Mouse (Mus musculus): ENCODE measurements around the gene Tlk2. TPM values are rescaled to one million over a fixed set of nuclear protein-coding genes. Genes with fewer than 3 reads are reported as not detected.

Gene Tlk2
- polyA plus RNA-seq, 1 experiment from 2014 or later = 29.6 TPM

DNA sequence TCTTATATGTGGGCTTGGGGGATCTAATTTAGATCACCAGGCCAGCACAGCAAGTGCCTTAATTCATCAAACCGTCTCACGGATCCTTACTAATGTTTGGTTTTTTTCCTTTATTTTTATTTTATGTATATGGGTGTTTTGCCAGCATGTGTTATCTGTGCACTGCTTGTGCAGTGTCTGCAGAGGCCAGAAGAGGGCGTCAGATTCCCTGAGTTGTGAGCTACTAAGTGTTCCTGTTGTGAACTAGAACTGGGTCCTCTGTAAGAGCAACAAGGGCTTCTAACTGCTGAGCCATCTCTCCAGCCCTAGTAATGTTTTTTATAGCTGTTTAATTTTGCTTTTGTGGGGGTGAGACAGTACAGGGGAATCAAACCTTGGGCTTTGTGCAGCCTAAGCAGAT is 23.8 kb downstream of the Tlk2 start:
- Histone ChIP-seq H3K27me3 (no peaks in the 10 kb centered on the region), H3K27ac (no peak overlapping the region), H3K36me3 (peaks cover 4% of the 10 kb centered on the region; the same call in 1 of the 2 replicates), H3K9me3 (no peaks in the 10 kb centered on the region), H3K4me2 (no peak overlapping the region), H3K9ac (replicated peaks) (no peak overlapping the region), H3K4me3 (replicated peaks) (no peak overlapping the region), H3K4me1 (replicated peaks) (peaks cover 4% of the 10 kb centered on the region)
- 59% methylated on average over 3 of the region's 3 CpGs for WGBS
- ATAC-seq (ENCODE audit: insufficient number of reproducible peaks, insufficient read depth, low FRiP score, low TSS enrichment, low read depth) = no peak

DNA sequence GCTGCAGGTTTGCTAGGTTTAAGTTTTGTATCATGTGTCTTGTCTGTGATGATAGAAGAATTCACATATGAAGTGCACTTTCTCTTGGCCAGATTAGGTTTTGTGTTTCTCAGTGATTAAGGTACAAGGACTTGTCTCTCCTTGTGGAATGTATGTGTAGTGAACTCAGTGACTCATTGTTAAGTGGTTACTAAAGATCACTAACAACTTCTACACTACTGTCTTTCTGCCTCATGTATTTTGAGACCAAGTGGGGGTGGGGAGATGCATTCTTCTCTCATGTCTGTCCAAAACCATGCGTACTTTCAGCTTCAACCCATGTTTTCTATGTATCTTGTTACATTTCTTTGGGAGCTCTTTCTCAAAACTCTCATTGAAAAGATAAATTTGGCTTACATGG is 31.4 kb downstream of the Tlk2 start:
- Histone ChIP-seq H3K4me3 (replicated peaks) (no peak overlapping the region), H3K4me1 (replicated peaks) (no peaks in the 10 kb centered on the region; the same call in 1 of the 2 replicates), H3K36me3 (peaks cover 51% of the 10 kb centered on the region), H3K9me3 (no peaks in the 10 kb centered on the region), H3K4me2 (no peak overlapping the region), H3K9ac (replicated peaks) (no peak overlapping the region), H3K27ac (no peak overlapping the region), H3K27me3 (no peaks in the 10 kb centered on the region)
- no peak for ATAC-seq (ENCODE audit: insufficient number of reproducible peaks, insufficient read depth, low FRiP score, low TSS enrichment, low read depth)
- WGBS = 94% methylated on average over 1 of the region's 1 CpGs

DNA sequence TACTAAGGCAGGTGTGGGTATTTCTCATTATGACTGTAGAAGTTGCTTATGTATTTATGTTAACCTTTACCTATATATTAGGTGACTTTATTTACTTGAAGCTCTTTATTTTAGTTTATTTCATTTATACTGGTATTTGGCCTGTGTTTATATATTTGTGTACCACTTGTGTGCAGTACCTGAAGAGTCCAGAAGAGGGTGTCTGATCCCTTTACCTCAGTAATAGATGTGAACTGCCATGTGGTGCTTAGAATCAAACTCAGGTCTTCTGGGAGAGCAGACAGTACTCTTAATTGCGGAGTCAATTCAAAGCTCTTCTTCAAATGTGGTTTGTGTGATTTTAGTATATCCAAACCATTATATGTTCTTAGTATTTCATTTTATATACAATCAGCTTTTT is 35.6 kb downstream of the Tlk2 start:
- 100% methylated on average over 1 of the region's 1 CpGs for WGBS

DNA sequence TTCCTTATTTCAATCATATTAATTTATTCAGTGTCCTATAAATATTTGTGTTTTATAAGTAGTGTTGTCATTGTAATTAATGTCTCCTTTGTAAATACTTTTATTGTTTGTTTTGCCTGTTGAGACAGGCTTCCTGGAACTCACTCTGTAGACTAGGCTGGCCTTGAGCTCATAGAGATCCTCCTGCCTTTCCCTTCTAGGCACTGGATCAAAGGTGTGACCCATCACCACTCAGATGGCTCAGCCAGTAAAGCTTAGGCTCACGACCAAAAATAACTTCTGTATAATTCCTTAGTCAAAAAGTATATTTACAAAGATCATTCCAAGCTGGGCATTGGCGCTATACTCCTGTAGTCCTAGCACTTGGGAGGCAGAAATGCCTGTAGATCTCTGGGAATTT is 39.2 kb downstream of the Tlk2 start:
- Histone ChIP-seq H3K4me3 (replicated peaks) (no peak overlapping the region), H3K27me3 (no peaks in the 10 kb centered on the region), H3K9me3 (no peaks in the 10 kb centered on the region), H3K4me1 (replicated peaks) (no peaks in the 10 kb centered on the region), H3K9ac (replicated peaks) (no peak overlapping the region), H3K4me2 (no peak overlapping the region), H3K36me3 (peaks cover 37% of the 10 kb centered on the region), H3K27ac (no peak overlapping the region)
- ATAC-seq (ENCODE audit: insufficient number of reproducible peaks, insufficient read depth, low FRiP score, low TSS enrichment, low read depth) = no peak
- 90% methylated on average over 2 of the region's 2 CpGs for WGBS

More for the DNA sequence above, 35.6 kb downstream of the Tlk2 start:
- no peak overlapping the region for H3K27ac ChIP-seq
- no peak for ATAC-seq (ENCODE audit: insufficient number of reproducible peaks, insufficient read depth, low FRiP score, low TSS enrichment, low read depth)
- no peak overlapping the region for H3K4me3 ChIP-seq (replicated peaks)
- no peaks in the 10 kb centered on the region for H3K27me3 ChIP-seq
- no peaks in the 10 kb centered on the region for H3K9me3 ChIP-seq
- no peaks in the 10 kb centered on the region for H3K4me1 ChIP-seq (replicated peaks)
- H3K9ac ChIP-seq (replicated peaks) = no peak overlapping the region
- H3K36me3 ChIP-seq = peaks cover 44% of the 10 kb centered on the region
- H3K4me2 ChIP-seq = no peak overlapping the region

DNA sequence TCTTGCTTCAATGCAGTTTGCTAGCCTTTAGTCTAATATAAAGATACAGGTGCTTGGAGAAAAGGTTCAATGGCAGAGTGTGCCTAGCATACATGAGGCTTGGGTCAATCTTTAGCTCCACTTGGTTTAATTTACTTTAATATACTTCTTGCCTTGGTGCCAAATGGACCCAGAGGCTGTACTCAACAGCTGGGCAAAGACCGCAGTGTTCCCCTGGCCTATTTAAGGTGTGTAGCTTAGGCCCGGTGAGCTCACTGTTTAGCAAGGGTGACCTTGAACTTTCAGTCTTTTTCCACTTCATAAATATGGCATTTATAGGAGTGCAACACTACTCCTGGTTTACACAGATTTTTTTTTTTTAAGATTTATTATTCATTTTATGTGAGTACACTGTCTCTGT is 55.9 kb downstream of the Tlk2 start:
- Histone ChIP-seq H3K36me3 (peaks cover 18% of the 10 kb centered on the region), H3K4me3 (replicated peaks) (no peak overlapping the region), H3K9ac (replicated peaks) (no peak overlapping the region), H3K4me1 (replicated peaks) (no peaks in the 10 kb centered on the region), H3K9me3 (no peaks in the 10 kb centered on the region), H3K27me3 (no peaks in the 10 kb centered on the region), H3K4me2 (no peak overlapping the region), H3K27ac (no peak overlapping the region)
- WGBS = 91% methylated on average over 2 of the region's 2 CpGs
- no peak for ATAC-seq (ENCODE audit: insufficient number of reproducible peaks, insufficient read depth, low FRiP score, low TSS enrichment, low read depth)

DNA sequence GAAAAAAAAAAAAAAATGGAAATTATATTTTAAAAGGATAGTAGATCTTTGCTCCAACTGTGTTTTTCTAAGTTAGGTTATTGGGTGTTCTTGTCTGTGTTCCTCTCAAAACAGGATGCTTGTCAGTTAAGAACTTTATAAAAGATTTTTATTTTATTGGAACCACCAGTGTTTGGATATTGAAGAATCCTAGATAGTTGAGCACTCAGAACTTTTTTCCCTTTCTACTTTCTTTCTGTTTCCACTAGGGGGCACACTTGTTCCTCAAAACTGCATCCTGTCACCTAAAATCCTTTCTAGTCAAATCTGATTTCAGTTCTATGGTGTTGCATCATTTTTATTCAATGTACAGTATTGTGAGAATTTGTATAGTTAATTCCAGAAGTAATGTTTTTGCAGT is 62.4 kb downstream of the Tlk2 start:
- Histone ChIP-seq H3K9me3 (no peaks in the 10 kb centered on the region), H3K4me3 (replicated peaks) (no peak overlapping the region), H3K9ac (replicated peaks) (no peak overlapping the region), H3K4me1 (replicated peaks) (no peaks in the 10 kb centered on the region), H3K36me3 (peaks cover 42% of the 10 kb centered on the region), H3K4me2 (no peak overlapping the region), H3K27me3 (no peaks in the 10 kb centered on the region), H3K27ac (no peak overlapping the region)
- no peak for ATAC-seq (ENCODE audit: insufficient number of reproducible peaks, insufficient read depth, low FRiP score, low TSS enrichment, low read depth)

DNA sequence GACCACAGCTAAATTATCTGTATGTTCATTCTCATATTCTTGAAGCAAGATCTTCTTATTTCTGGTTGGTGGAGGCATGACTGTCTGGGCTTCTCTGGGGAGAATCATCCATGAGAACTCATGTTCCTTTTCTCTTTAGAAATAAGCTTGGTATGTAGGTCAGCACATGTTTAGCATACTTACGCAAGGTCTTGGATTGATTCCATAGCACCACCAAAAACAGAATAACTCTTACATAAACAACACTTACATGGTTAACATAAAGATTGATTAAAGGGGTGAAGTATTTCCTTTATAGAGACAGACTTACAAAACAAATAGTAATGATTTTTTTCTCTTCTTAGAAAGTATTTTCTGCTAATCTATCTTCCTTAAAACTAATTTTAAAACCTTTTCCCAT is 67.8 kb downstream of the Tlk2 start:
- no peak overlapping the region for H3K27ac ChIP-seq
- H3K27me3 ChIP-seq = no peaks in the 10 kb centered on the region
- ATAC-seq (ENCODE audit: insufficient number of reproducible peaks, insufficient read depth, low FRiP score, low TSS enrichment, low read depth) = no peak
- 100% methylated on average over 1 of the region's 1 CpGs for WGBS
- H3K4me1 ChIP-seq (replicated peaks) = no peaks in the 10 kb centered on the region
- no peak overlapping the region for H3K4me3 ChIP-seq (replicated peaks)
- no peak overlapping the region for H3K9ac ChIP-seq (replicated peaks)
- H3K9me3 ChIP-seq = no peaks in the 10 kb centered on the region
- no peak overlapping the region for H3K4me2 ChIP-seq
- H3K36me3 ChIP-seq = peaks cover 78% of the 10 kb centered on the region

DNA sequence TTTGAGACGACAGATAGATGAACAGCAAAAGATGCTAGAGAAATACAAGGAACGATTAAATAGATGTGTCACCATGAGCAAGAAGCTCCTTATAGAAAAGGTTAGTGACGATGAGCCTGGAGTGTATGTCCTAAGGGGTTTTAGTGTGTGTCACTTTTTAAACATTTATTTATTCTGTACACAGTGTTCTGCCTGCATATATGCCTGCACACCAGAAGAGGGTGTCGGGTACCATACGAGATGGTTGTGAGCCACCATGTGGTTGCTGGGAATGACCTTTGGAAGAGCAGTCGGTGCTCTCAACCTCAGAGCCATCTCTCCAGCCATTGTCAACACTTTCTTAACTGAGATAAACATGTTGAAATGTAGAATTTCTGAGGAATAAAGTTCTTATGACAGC is 68.2 kb downstream of the Tlk2 start:
- Histone ChIP-seq H3K27me3 (no peaks in the 10 kb centered on the region), H3K4me1 (replicated peaks) (no peaks in the 10 kb centered on the region), H3K9me3 (no peaks in the 10 kb centered on the region), H3K27ac (no peak overlapping the region), H3K36me3 (peaks cover 78% of the 10 kb centered on the region), H3K9ac (replicated peaks) (no peak overlapping the region), H3K4me2 (no peak overlapping the region), H3K4me3 (replicated peaks) (no peak overlapping the region)
- 92% methylated on average over 6 of the region's 6 CpGs for WGBS
- no peak for ATAC-seq (ENCODE audit: insufficient number of reproducible peaks, insufficient read depth, low FRiP score, low TSS enrichment, low read depth)

DNA sequence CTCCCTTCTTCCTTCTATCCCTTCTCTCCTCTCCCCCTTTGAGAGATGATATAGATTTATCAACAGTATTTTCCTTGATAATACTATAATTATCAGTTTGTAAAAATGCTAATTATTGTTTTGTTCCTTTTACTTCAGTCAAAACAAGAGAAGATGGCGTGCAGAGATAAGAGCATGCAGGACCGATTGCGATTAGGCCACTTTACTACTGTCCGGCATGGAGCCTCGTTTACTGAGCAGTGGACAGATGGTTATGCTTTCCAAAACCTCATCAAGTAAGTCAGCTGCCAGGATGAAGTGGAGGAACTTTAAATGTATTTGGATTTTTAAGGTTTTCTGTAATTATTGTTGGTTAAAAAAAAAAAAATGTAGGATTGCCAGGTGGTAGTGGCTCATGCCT is 68.7 kb downstream of the Tlk2 start:
- no peak for ATAC-seq (ENCODE audit: insufficient number of reproducible peaks, insufficient read depth, low FRiP score, low TSS enrichment, low read depth)
- H3K4me3 ChIP-seq (replicated peaks) = no peak overlapping the region
- WGBS = 88% methylated on average over 5 of the region's 5 CpGs
- H3K36me3 ChIP-seq = peaks cover 75% of the 10 kb centered on the region
- H3K9ac ChIP-seq (replicated peaks) = no peak overlapping the region
- no peaks in the 10 kb centered on the region for H3K4me1 ChIP-seq (replicated peaks)
- no peak overlapping the region for H3K27ac ChIP-seq
- no peaks in the 10 kb centered on the region for H3K9me3 ChIP-seq
- no peak overlapping the region for H3K4me2 ChIP-seq
- H3K27me3 ChIP-seq = no peaks in the 10 kb centered on the region

DNA sequence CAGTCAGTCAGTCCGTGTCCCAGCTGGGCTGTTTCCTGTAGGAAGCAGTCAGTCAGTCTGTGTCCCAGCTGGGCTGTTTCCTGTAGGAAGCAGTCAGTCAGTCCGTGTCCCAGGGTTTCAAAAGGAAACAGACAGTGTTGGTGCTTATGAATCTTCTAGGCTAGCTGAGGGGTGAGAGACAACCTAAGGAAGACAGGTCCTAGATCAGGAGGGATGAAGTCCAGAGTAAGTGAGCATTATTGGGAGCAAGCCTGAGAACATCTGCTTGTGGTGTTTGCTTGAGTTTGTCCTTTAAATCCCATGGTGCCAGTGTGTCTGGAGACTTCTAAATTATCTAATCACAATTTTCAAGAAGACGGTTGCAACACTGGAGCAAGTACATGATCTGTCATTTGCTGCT is 81.1 kb downstream of the Tlk2 start:
- peaks cover 71% of the 10 kb centered on the region for H3K36me3 ChIP-seq
- no peak for ATAC-seq (ENCODE audit: insufficient number of reproducible peaks, insufficient read depth, low FRiP score, low TSS enrichment, low read depth)
- peaks cover 7% of the 10 kb centered on the region; the same call in 1 of the 2 replicates for H3K4me1 ChIP-seq (replicated peaks)
- no peak overlapping the region for H3K4me2 ChIP-seq
- no peak overlapping the region for H3K27ac ChIP-seq
- no peak overlapping the region for H3K4me3 ChIP-seq (replicated peaks)
- H3K27me3 ChIP-seq = no peaks in the 10 kb centered on the region
- no peaks in the 10 kb centered on the region for H3K9me3 ChIP-seq
- WGBS = 74% methylated on average over 3 of the region's 3 CpGs
- no peak overlapping the region for H3K9ac ChIP-seq (replicated peaks)

DNA sequence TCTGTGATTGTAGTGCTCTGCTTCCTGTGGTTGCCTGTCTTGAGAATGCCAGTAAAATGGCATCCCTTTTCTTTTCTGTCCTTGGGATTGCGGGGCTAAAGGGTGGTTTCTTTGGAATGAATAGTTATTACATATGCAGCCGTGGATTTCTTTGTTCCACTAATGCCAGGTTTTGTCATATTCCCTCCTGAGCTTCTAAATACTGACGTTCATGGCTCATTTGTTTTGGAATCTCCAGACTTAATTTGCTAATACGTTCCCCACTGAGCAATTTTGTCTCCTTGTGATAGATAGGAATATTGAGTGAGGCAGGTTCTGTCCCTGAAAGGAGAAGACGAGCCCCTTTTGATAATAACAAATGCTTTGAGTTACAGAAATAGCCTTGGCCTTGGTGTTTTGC is 82.5 kb downstream of the Tlk2 start:
- Histone ChIP-seq H3K27me3 (no peaks in the 10 kb centered on the region), H3K36me3 (peaks cover 70% of the 10 kb centered on the region), H3K4me1 (replicated peaks) (peaks cover 7% of the 10 kb centered on the region; the same call in 1 of the 2 replicates), H3K27ac (peak overlapping the region; percentile 45; the same call in 1 of the 2 replicates), H3K9me3 (no peaks in the 10 kb centered on the region), H3K4me2 (no peak overlapping the region), H3K9ac (replicated peaks) (no peak overlapping the region), H3K4me3 (replicated peaks) (no peak overlapping the region)
- no peak for ATAC-seq (ENCODE audit: insufficient number of reproducible peaks, insufficient read depth, low FRiP score, low TSS enrichment, low read depth)
- 75% methylated on average over 5 of the region's 5 CpGs for WGBS

DNA sequence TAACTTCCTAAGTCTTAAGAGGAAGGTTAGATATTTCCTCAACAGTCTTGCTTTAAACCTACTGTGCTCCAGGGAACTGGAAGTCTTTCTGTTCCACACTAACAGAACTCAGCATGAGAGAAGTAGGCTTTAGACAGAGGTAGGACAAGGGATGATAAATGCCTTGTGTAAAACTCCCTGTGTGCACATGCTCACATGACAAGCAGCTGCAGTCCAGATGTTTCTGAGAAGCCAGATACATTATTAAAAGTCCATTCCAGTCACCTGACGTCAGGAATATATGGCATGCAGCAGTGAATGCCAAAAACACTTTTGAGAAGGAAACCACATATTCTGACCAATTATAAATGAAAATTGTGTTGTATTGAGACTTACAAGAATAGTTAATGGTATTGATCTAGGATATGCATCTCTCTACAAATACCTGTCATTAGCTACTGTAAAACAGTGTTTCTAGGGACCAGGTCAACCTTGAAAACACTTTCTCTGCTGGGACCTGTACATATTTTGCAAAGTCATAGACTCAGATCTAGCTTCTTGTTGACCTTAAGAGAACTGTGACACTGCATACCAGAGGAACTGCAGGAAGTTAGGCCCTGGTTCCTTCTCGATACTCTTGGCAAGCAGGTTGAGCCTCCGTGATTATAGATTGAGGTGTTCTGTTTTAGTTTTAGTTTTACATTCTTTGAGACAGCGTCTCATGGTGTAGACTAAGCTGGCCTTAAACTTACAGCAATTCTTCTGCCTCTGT is 83.2 kb downstream of the Tlk2 start:
- Histone ChIP-seq H3K9ac (replicated peaks) (no peak overlapping the region), H3K9me3 (no peaks in the 10 kb centered on the region), H3K27me3 (no peaks in the 10 kb centered on the region), H3K36me3 (peaks cover 71% of the 10 kb centered on the region), H3K27ac (peak overlapping the region; percentile 45; the same call in 1 of the 2 replicates), H3K4me3 (replicated peaks) (no peak overlapping the region), H3K4me1 (replicated peaks) (peaks cover 7% of the 10 kb centered on the region; the same call in 1 of the 2 replicates), H3K4me2 (no peak overlapping the region)
- 63% methylated on average over 4 of the region's 4 CpGs for WGBS
- no peak for ATAC-seq (ENCODE audit: insufficient number of reproducible peaks, insufficient read depth, low FRiP score, low TSS enrichment, low read depth)

All from limb, embryonic 12.5 days (tissue).